Mouse (Mus musculus): ENCODE data around the gene Nmi. TPM values are rescaled to one million over a fixed set of nuclear protein-coding genes. Genes with fewer than 3 reads are reported as not detected.

Nmi gene
- polyA plus RNA-seq, 1 experiment from 2014 or later: 22.4 TPM

GRCm38 (mm10) chr2:51907538-51908110, 65.7 kb downstream of the Nmi start:
- Histone ChIP-seq H3K4me3 (replicated peaks; ENCODE audit: low read length) (no peak overlapping the region), H3K4me1 (ENCODE audit: control insufficient read depth, insufficient read depth, low read length) (no peaks in the 10 kb centered on the region; the same call in 1 of the 2 replicates), H3K9me3 (replicated peaks; ENCODE audit: control insufficient read depth, low read length) (no peaks in the 10 kb centered on the region), H3K4me2 (ENCODE audit: low read depth, low read length) (no peak overlapping the region), H3K9ac (ENCODE audit: low read length) (no peak overlapping the region), H3K27ac (ENCODE audit: low read length) (no peak overlapping the region), H3K27me3 (ENCODE audit: control insufficient read depth, insufficient read depth, low read length) (no peaks in the 10 kb centered on the region), H3K36me3 (ENCODE audit: control insufficient read depth, insufficient read depth, low read length) (no peaks in the 10 kb centered on the region)
- ATAC-seq (ENCODE audit: insufficient read depth, low FRiP score): no peak
- WGBS: 61% methylated on average over 4 of the region's 4 CpGs

GRCm38 (mm10) chr2:51905637-51906036, 67.7 kb downstream of the Nmi start:
- Histone ChIP-seq H3K9me3 (replicated peaks; ENCODE audit: control insufficient read depth, low read length) (no peaks in the 10 kb centered on the region), H3K4me3 (replicated peaks; ENCODE audit: low read length) (no peak overlapping the region), H3K9ac (ENCODE audit: low read length) (no peak overlapping the region), H3K4me1 (ENCODE audit: control insufficient read depth, insufficient read depth, low read length) (no peaks in the 10 kb centered on the region), H3K27ac (ENCODE audit: low read length) (no peak overlapping the region), H3K27me3 (ENCODE audit: control insufficient read depth, insufficient read depth, low read length) (no peaks in the 10 kb centered on the region), H3K4me2 (ENCODE audit: low read depth, low read length) (no peak overlapping the region), H3K36me3 (ENCODE audit: control insufficient read depth, insufficient read depth, low read length) (no peaks in the 10 kb centered on the region)
- 55% methylated on average over 8 of the region's 8 CpGs for WGBS
- ATAC-seq (ENCODE audit: insufficient read depth, low FRiP score): no peak

Other genes starting within 250 kb of the Nmi start
- gene Rbm43, start 38.3 kb downstream of the Nmi start, polyA plus RNA-seq (2015; fragmentation: Nextera tagmentation; extraction: Ambion mirVana): 15.1 and 16.5 TPM in 2 replicates
- 4.2 and 4.8 TPM in 2 replicates for gene Tnfaip6, start 64.5 kb upstream of the Nmi start, polyA plus RNA-seq (2015; fragmentation: Nextera tagmentation; extraction: Ambion mirVana)
- 16.1 and 17.3 TPM in 2 replicates for gene Rif1, start 99.3 kb upstream of the Nmi start, polyA plus RNA-seq (2015; fragmentation: Nextera tagmentation; extraction: Ambion mirVana)

All from stomach, embryonic 16.5 days (tissue).